Mouse (Mus musculus): ENCODE data around the gene Ccin.
A peak's percentile ranks its signal among the peaks of the same experiment; 100 is the strongest.

Ccin gene

DNA sequence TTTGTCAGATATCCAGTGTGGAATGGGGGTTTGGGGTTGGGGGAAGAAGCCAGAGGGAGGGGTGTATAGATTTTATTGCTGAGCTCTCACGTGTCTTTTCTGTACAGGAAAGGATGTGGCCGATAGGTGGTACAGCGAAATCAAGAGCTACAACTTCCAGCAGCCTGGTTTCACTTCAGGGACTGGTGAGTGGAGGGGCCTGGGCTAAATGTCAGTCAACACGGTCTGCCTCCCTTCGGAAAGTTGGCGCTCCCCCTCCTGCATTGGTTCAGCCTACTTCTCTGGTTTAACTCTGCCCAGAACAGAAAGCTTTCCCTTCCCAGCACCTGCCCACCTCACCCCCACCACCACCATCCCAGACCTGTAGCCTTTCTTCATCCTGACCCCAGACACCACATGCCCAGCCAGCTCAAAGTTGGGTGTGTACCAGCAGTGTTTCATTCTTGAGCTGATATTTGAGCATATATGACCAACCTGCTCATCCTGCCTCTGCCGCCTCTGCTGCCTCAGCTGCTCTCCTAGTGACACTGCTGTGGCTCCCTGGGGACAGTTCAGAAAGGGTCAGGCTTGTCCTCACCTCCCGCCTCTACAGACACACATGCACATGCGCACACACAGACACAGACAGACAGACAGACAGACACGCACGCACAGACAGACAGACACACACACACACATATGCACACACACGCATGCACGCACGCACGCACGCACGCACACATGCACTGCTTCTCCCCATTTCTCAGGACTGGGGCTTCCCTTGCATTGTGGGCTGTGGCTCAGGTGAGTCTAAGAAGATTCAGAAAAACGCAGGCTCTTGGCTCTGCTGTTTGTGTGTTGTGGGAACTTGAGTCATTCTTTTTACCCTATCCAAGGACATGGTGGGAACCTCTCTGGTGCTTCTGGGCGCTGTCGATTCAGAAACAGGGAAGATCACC lies 12.6 kb upstream of the Ccin start:
- Histone ChIP-seq H3K4me3 (replicated peaks; ENCODE audit: low read length) (peak overlapping the region; percentile 51), H3K9me3 (ENCODE audit: low read length) (peaks cover 13% of the 10 kb centered on the region), H3K36me3 (ENCODE audit: insufficient read depth, low read length) (peaks cover 32% of the 10 kb centered on the region; the same call in 1 of the 2 replicates), H3K27me3 (ENCODE audit: insufficient read depth, low read length) (no peaks in the 10 kb centered on the region), H3K4me1 (replicated peaks; ENCODE audit: low read depth, low read length) (peaks cover 88% of the 10 kb centered on the region)
- TF ChIP-seq CTCF (conservative IDR thresholded peaks at IDR 0.05; ENCODE audit: low read length) = no peak
- no peak for TF ChIP-seq POU5F1 (IDR thresholded peaks at IDR 0.05; ENCODE audit: borderline replicate concordance, low read length)
- TF ChIP-seq NANOG (IDR thresholded peaks at IDR 0.05; ENCODE audit: borderline replicate concordance, low read length) = no peak

DNA sequence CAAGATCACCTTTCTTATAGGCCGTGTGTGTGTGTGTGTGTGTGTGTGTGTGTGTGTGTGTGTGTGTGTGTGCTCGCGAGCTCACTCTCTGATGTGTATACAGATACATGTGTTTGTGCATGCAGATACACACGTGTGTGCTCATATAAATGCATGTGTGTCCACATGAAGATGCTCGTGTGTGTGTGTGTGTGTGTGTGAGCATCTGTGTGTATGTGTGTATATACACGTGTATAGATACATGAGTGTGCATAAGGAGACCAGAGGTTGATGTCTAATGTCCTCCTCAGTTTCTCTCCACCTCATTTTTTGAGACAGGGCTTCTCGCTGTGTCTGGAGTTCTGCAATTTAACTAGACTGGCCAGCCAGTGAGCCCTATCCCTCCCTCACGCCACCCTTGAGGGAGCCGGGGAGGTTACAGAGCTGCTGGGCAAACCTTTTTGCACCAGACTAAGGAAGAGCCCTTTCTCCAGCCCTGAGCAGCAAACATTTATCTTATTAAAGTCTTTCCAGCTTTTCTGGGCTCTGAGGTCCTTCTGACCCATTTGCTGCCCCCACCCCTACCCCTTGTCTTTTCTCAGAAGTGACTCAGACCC lies 11.6 kb upstream of the Ccin start:
- Histone ChIP-seq H3K27me3 (ENCODE audit: insufficient read depth, low read length) (no peaks in the 10 kb centered on the region), H3K4me3 (replicated peaks; ENCODE audit: low read length) (peak overlapping the region; percentile 72), H3K4me1 (replicated peaks; ENCODE audit: low read depth, low read length) (peaks cover 87% of the 10 kb centered on the region), H3K36me3 (ENCODE audit: insufficient read depth, low read length) (peaks cover 32% of the 10 kb centered on the region; the same call in 1 of the 2 replicates), H3K9me3 (ENCODE audit: low read length) (peaks cover 8% of the 10 kb centered on the region)
- TF ChIP-seq POU5F1 (IDR thresholded peaks at IDR 0.05; ENCODE audit: borderline replicate concordance, low read length) (no peak), CTCF (conservative IDR thresholded peaks at IDR 0.05; ENCODE audit: low read length) (no peak), NANOG (IDR thresholded peaks at IDR 0.05; ENCODE audit: borderline replicate concordance, low read length) (no peak)

DNA sequence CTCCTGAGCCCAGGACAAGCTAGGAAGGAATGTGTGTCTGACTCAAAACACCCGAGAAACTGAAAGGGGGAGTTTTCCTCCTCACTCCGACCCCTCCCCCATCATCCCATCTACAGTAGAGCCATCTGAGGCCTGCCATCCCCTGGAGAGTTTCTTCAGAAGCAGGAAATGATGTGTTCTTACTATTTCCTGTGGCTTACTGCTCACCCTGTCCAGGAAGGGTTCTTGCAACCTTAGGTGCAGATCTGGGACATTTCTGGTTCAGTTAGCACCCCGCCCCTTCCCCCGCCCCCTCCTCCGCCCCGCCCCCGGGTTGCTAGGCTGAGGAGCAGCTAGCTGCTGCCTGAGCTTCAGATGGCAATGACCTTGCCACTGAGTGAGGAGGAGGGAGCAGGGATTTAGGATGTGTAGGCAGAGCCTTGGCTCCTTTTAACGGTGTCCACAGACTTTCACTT lies 11.1 kb upstream of the Ccin start:
- Histone ChIP-seq H3K9me3 (ENCODE audit: low read length) (peaks cover 3% of the 10 kb centered on the region; the same call in 1 of the 2 replicates), H3K4me3 (replicated peaks; ENCODE audit: low read length) (peak overlapping the region; percentile 72), H3K4me1 (replicated peaks; ENCODE audit: low read depth, low read length) (peaks cover 87% of the 10 kb centered on the region), H3K36me3 (ENCODE audit: insufficient read depth, low read length) (peaks cover 31% of the 10 kb centered on the region; the same call in 1 of the 2 replicates), H3K27me3 (ENCODE audit: insufficient read depth, low read length) (no peaks in the 10 kb centered on the region)
- no peak for TF ChIP-seq NANOG (IDR thresholded peaks at IDR 0.05; ENCODE audit: borderline replicate concordance, low read length)
- no peak for TF ChIP-seq POU5F1 (IDR thresholded peaks at IDR 0.05; ENCODE audit: borderline replicate concordance, low read length)
- no peak for TF ChIP-seq CTCF (conservative IDR thresholded peaks at IDR 0.05; ENCODE audit: low read length)

DNA sequence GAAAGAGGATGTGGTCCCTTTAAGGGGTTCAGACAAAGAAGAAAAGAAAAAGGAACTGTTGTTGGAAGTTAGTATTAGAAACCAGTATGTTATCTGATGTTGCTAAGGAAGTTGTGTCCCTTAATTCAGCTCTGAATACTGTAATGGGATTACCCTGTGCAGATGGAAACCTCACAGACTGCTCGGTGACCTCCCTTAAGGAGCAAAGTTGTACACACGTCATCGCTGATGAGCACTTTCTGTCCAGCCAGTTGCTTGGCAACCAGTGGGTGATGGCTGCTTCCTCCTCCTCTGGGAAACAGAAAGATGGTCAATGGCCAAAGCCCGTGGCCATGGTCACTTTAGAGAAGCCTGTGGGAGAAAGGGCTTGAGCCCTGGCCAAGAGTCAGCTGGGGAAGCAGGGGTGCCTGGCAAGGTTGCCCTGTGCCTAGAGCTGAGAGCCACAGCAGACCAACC lies 9.7 kb upstream of the Ccin start:
- H3K9me3 ChIP-seq (ENCODE audit: low read length) = no peaks in the 10 kb centered on the region
- H3K4me3 ChIP-seq (replicated peaks; ENCODE audit: low read length) = no peak overlapping the region
- no peak for TF ChIP-seq NANOG (IDR thresholded peaks at IDR 0.05; ENCODE audit: borderline replicate concordance, low read length)
- no peak for TF ChIP-seq POU5F1 (IDR thresholded peaks at IDR 0.05; ENCODE audit: borderline replicate concordance, low read length)
- peaks cover 42% of the 10 kb centered on the region; the same call in 1 of the 2 replicates for H3K36me3 ChIP-seq (ENCODE audit: insufficient read depth, low read length)
- peaks cover 89% of the 10 kb centered on the region for H3K4me1 ChIP-seq (replicated peaks; ENCODE audit: low read depth, low read length)
- no peaks in the 10 kb centered on the region for H3K27me3 ChIP-seq (ENCODE audit: insufficient read depth, low read length)

- peaks cover 90% of the 10 kb centered on the region for H3K4me1 ChIP-seq (replicated peaks; ENCODE audit: low read depth, low read length)
- peaks cover 39% of the 10 kb centered on the region; the same call in 1 of the 2 replicates for H3K36me3 ChIP-seq (ENCODE audit: insufficient read depth, low read length)
- no peak for TF ChIP-seq POU5F1 (IDR thresholded peaks at IDR 0.05; ENCODE audit: borderline replicate concordance, low read length)
- no peak for TF ChIP-seq CTCF (conservative IDR thresholded peaks at IDR 0.05; ENCODE audit: low read length)
- TF ChIP-seq NANOG (IDR thresholded peaks at IDR 0.05; ENCODE audit: borderline replicate concordance, low read length) = no peak
- no peaks in the 10 kb centered on the region for H3K9me3 ChIP-seq (ENCODE audit: low read length)
- no peaks in the 10 kb centered on the region for H3K27me3 ChIP-seq (ENCODE audit: insufficient read depth, low read length)
- no peak overlapping the region for H3K4me3 ChIP-seq (replicated peaks; ENCODE audit: low read length)
Measured at GRCm38 (mm10) chr4:43974914-43975616, 8.2 kb upstream of the Ccin start.

GRCm38 (mm10) chr4:43976223-43976740 lies 7.0 kb upstream of the Ccin start:
- no peak for TF ChIP-seq POU5F1 (IDR thresholded peaks at IDR 0.05; ENCODE audit: borderline replicate concordance, low read length)
- TF ChIP-seq CTCF (conservative IDR thresholded peaks at IDR 0.05; ENCODE audit: low read length) = no peak
- no peak for TF ChIP-seq NANOG (IDR thresholded peaks at IDR 0.05; ENCODE audit: borderline replicate concordance, low read length)
- Histone ChIP-seq H3K4me1 (replicated peaks; ENCODE audit: low read depth, low read length) (peaks cover 90% of the 10 kb centered on the region), H3K36me3 (ENCODE audit: insufficient read depth, low read length) (peaks cover 38% of the 10 kb centered on the region; the same call in 1 of the 2 replicates), H3K27me3 (ENCODE audit: insufficient read depth, low read length) (no peaks in the 10 kb centered on the region), H3K9me3 (ENCODE audit: low read length) (no peaks in the 10 kb centered on the region), H3K4me3 (replicated peaks; ENCODE audit: low read length) (no peak overlapping the region)

- TF ChIP-seq POU5F1 (IDR thresholded peaks at IDR 0.05; ENCODE audit: borderline replicate concordance, low read length) (no peak), NANOG (IDR thresholded peaks at IDR 0.05; ENCODE audit: borderline replicate concordance, low read length) (no peak), CTCF (conservative IDR thresholded peaks at IDR 0.05; ENCODE audit: low read length) (no peak)
- Histone ChIP-seq H3K27me3 (ENCODE audit: insufficient read depth, low read length) (peaks cover 13% of the 10 kb centered on the region), H3K4me1 (replicated peaks; ENCODE audit: low read depth, low read length) (peaks cover 90% of the 10 kb centered on the region), H3K36me3 (ENCODE audit: insufficient read depth, low read length) (peaks cover 30% of the 10 kb centered on the region; the same call in 1 of the 2 replicates), H3K4me3 (replicated peaks; ENCODE audit: low read length) (peak overlapping the region; percentile 27), H3K9me3 (ENCODE audit: low read length) (no peaks in the 10 kb centered on the region)
Measured at GRCm38 (mm10) chr4:43978521-43979443, 4.5 kb upstream of the Ccin start.
